Mouse (Mus musculus) spleen, adult 12 weeks (tissue): ENCODE results near the gene Kcnj4.
A peak's percentile ranks its signal among the peaks of the same experiment; 100 is the strongest.

Experiments
- DNase-seq: peaks from one replicate; pipeline ENCODE4 v3.0.0; 2022; ENCODE audit warnings: low spot score

Gene Kcnj4

GRCm38 (mm10) chr15:79504707-79505452 lies at the start of gene Kcnj4:
TSS of gene Kcnj4 (minus strand) at chr15:79505241.
- DNase-seq, result no peak

DNA sequence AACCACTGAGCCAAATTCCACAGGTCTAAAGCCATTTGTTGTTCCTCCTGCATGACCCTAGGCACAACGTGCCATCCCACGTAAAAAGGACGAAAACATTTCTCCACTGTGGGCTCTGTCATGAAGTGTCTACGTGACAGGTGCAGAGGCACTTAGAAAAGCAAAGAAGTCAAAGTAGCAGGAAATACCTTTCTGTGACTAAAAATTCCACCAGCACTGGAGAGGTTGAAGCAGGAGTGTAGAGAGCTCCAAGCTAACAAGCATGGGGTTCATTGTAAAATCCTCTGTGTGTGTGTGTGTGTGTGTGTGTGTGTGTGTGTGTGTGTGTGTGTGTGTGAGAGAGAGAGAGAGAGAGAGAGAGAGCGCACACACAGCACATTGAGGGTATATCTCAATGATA lies 47.5 kb upstream of the Kcnj4 start:
- no peak for DNase-seq

DNA sequence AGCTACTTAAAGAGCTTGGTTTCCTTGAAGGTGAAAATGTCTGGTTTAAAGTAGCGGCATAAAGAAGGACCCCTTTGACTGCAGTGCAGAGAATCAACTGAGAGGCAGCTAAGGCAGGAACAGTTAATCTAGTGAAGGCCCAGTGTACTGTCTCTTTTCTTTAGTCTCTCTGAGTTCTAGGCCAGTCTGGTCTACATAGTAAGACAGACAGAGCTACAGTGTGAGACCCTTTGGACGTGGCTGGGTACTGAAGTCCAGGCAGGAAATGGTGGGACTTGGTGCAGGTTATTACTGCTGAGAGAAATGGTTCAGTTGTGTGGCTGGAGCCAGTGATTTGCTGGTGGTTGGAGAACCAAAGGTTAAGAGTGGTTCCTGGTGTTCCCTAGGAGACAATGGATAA lies 43.2 kb upstream of the Kcnj4 start:
- DNase-seq, result no peak

DNA sequence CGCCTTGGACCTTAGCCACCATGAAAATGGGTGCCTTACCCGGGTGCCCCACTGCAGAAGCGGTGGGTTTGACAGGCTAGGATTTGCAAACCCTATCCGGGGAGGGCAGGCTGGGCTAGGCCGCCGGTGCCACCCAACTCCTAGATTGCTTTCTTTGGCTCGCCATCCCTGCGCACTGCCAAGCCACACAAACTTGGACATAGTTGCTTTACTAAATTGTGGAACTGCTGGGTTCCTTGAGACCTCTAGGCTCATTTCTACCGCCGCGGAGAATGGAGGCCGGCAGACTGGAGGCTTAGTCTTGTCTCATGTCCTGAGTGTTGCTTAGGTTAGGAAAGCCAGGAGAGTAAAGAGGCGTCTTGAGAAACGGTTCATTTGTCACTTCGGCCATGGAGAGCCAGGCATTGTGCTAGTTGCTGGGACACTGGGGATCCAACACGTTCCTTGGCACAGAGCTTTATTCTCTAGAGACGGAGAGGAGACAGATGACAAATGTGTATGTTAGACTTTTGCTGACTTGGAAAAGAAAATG lies 42.3 kb upstream of the Kcnj4 start:
- no peak for DNase-seq

- peak; percentile 97 for DNase-seq
Observed at GRCm38 (mm10) chr15:79546410-79547288, 41.6 kb upstream of the Kcnj4 start, which contains the start of gene Ddx17. TSS of gene Ddx17 (minus strand) at chr15:79546741.

DNA sequence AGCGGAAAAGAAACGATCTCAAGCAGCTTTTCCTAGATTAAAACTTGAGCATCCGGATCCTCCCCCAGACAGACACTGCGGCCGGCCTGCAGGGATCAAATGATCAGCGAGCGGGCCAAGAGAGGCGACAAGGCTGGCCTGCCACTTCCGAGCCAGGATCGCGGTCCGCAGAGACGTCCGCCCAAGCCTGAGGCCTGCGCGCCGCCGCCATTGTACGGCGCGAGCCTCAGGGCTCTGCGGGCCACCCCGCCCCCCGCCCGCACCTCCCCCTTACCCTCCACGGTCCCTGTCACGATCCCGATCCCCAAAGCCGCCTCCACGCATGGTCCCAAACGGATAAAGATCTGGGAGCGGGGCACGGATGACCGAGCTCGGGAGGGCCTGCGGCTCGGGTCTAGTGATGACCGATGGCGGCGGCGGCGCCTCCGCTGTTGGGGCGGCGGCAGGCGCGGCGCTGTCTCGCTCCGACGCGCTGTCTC lies 40.9 kb upstream of the Kcnj4 start:
- DNase-seq, result no peak

DNA sequence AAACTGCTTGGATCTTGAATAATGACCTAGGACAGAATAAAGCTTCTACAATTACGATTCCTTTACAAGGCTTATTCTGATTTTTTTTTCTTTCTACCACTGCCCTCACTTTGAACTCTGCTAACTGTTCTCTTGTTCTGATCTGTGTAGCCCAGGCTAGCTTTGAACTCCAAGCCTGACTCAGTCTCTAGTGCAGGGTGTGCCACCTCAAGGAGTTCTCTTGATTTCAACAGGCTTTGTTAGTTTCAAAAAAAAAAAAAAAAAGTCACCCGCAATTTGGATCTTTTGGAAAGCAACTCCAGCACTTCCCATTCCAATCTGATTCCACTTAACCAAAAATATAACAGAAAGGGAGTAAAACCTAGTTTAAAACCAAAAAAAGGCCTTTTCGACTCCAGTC lies 40.5 kb upstream of the Kcnj4 start:
- DNase-seq, result no peak

DNA sequence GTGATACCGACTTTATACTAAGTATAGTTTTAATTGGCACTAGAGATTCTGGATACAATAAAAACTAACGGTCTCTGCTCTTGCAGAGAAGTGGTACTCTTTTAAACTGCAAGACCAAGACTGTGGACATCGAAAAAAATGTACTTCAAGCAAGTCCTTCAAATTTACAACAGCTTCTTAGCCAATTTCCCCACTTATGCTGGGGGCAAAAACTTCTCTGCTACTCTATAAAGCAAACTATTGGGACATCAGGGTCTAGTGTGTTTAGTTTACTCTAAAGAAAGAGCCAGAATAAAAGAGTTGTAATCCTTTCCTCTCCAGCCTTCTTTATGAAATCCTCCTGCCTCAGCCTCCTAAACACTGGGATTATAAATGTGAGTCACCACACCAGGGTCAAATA lies 38.9 kb upstream of the Kcnj4 start:
- DNase-seq, result no peak

GRCm38 (mm10) chr15:79533796-79534195 lies 28.8 kb upstream of the Kcnj4 start:
- no peak for DNase-seq

GRCm38 (mm10) chr15:79529935-79530334 lies 24.9 kb upstream of the Kcnj4 start:
- no peak for DNase-seq

GRCm38 (mm10) chr15:79527991-79528639 lies 23.1 kb upstream of the Kcnj4 start:
- DNase-seq, result no peak

- DNase-seq, result no peak
Observed at GRCm38 (mm10) chr15:79527192-79527591, 22.2 kb upstream of the Kcnj4 start.

GRCm38 (mm10) chr15:79525979-79526768 lies 21.1 kb upstream of the Kcnj4 start:
- no peak for DNase-seq

GRCm38 (mm10) chr15:79525564-79525963 lies 20.5 kb upstream of the Kcnj4 start:
- no peak for DNase-seq

- no peak for DNase-seq
Observed at GRCm38 (mm10) chr15:79519400-79520220, 14.6 kb upstream of the Kcnj4 start.

GRCm38 (mm10) chr15:79518571-79518970 lies 13.5 kb upstream of the Kcnj4 start:
- DNase-seq, result no peak

DNA sequence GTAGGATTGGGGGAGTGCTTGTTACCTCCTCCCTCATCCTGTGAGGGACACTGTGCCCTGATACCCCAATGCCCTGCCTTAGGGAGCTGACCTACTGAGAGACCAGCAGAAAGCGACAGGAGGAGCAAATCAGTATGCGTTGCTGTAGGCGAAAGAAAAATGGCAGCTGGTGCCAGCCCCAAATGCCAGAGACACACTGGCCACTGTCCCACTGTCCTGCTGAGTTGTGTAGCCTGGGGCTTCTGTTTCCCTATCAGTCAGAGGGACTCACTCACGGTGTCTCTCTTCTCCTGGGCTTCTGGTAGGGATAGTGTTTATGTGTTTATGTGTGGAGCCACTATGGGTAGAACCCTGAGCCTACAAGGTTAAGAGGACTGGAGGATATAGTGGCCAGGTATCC lies 12.7 kb upstream of the Kcnj4 start:
- no peak for DNase-seq

GRCm38 (mm10) chr15:79516171-79517096 lies 11.4 kb upstream of the Kcnj4 start, which contains the start of gene Kdelr3:
TSS of gene Kdelr3 (plus strand) at chr15:79516411.
- DNase-seq, result no peak

- no peak for DNase-seq
Observed at GRCm38 (mm10) chr15:79513940-79514339, 8.9 kb upstream of the Kcnj4 start.
